Mouse (Mus musculus): ENCODE data around the gene Rtl5. TPM values are rescaled to one million over a fixed set of nuclear protein-coding genes. Genes with fewer than 3 reads are reported as not detected.
"Not testable (repeated sequence)": the region's sequence is repeated elsewhere in the genome, so short reads cannot be mapped to it uniquely, and the experiment has no call there.

Gene Rtl5
- 0.15 TPM for polyA plus RNA-seq (2012; fragmentation: generic; extraction: Trizol)
- long read RNA-seq, experiment 1 = 0 reads
- long read RNA-seq, experiment 2 = 0 reads

DNA sequence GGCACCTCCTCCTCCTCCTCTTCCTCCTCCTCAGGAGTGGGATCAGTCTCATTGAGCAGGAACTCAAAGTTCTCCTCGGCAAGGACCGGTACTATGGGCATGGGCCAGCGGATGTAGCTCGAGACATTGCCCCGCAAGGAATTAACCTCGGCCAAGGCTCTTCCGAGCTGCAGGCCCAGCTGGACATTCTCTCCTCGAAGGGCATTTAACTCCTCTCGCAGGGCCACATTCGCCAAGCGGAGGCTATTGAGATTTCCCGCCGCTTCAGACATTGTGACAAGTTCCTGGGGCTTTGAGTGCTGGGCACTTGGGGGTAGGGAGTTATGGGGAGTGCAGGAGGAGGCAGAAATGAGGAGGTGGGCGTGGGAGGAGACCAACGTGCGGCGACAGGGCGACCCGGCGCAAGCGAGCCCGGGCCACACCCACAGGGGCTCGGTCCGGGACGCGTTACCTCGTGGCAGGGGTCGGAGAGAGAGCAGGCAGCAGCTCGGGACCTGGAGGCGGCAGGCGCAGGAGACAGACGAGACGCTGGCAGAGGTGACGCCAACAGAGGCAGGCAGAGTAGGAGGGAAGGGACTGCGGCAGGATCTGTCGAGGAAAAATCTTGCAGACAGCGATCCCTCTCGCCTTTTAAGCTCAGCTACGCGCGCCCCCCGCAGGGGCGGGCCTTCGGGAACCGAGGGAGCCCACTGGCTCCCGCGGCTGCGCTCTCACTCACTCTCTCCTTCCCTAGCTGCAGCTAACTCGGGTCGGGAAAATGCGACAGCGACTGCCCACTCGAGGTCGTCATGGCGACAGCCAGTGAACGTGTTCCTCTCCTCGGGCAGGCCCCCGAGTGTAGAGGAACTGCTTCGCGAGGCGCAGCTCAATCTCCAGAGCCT lies at the start of gene Rtl5:
Gene Rtl5, minus strand, starts transcription at position 714 of the 881 bp plus-strand sequence.
- Histone ChIP-seq H3K4me3 (ENCODE audit: insufficient read depth, poor library complexity, severe bottlenecking) (no peak within 1 kb of the TSS), H3K79me3 (ENCODE audit: low read depth) (no peaks in the 10 kb centered on the region), H3K36me3 (ENCODE audit: control insufficient read depth, insufficient read depth) (no peaks in the 10 kb centered on the region), H3ac (ENCODE audit: control insufficient read depth, insufficient read length, low read depth) (peak within 1 kb of the TSS; percentile 74), H3K79me2 (ENCODE audit: control insufficient read depth, insufficient read depth) (no peaks in the 10 kb centered on the region), H3K27me3 (ENCODE audit: control insufficient read depth, insufficient read depth, insufficient read length) (no peaks in the 10 kb centered on the region)
- TF ChIP-seq USF1 (IDR thresholded peaks at IDR 0.05; ENCODE audit: low read depth) = no peak
- no peak for TF ChIP-seq FOSL1 (IDR thresholded peaks at IDR 0.05; ENCODE audit: insufficient read depth, low read length, poor library complexity, severe bottlenecking)

DNA sequence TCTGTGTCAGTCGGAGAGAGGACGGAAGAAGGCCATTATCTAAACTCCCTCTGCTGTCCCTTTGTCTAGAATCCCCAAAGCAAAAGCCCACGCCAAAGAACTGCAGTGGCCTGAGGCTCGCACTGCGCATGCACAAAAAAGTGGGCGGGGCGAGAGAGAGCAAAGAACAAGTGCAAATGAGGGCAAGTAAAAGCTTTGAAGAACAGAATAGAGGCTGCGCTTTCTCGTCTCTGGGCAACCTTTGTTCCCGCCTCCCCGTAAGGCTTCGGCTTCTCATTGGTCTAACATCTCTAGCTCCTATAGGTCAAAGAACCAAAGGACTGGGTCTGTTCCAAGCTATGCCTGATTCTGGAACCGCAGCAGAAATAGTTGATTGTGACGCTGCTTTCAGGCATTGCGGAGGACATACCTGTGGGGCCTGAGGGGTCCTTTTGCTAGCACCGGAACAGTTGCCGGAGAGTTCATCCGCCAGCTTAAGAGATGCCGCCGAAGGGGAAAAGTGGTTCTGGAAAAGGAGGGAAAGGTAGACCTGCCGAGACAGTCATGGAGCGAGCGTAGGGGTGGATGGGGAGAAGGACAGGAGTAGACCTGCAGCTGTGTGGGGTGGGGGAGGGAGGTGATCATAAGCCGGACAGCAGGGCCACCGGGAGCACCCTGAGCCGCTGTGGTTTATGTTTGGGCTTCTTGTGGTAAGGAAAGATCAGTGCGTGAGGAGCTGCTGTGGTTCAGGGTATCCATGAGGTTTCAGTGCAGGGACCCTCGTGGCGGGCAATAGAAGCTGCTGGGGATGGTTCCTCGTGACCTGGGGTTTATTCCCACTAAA lies 48.1 kb upstream of the Rtl5 start, which contains the start of gene Pin4:
Gene Pin4, plus strand, starts transcription at position 406 of the 823 bp plus-strand sequence.
- Histone ChIP-seq H3K36me3 (ENCODE audit: control insufficient read depth, insufficient read depth) (peaks cover 10% of the 10 kb centered on the region), H3ac (ENCODE audit: control insufficient read depth, insufficient read length, low read depth) (peak within 1 kb of the TSS; percentile 98), H3K4me3 (ENCODE audit: insufficient read depth, poor library complexity, severe bottlenecking) (peak within 1 kb of the TSS; percentile 51), H3K79me3 (ENCODE audit: low read depth) (peaks cover 21% of the 10 kb centered on the region), H3K79me2 (ENCODE audit: control insufficient read depth, insufficient read depth) (peaks cover 15% of the 10 kb centered on the region), H3K27me3 (ENCODE audit: control insufficient read depth, insufficient read depth, insufficient read length) (no peaks in the 10 kb centered on the region)
- no peak for TF ChIP-seq MYOG (IDR thresholded peaks at IDR 0.05; ENCODE audit: control insufficient read depth, extremely low read depth, insufficient read length)
- no peak for TF ChIP-seq CTCF (IDR thresholded peaks at IDR 0.05; ENCODE audit: control insufficient read depth, insufficient read depth, insufficient read length)
- peak; percentile 98 for TF ChIP-seq MAX (IDR thresholded peaks at IDR 0.05)
- no peak for TF ChIP-seq USF1 (IDR thresholded peaks at IDR 0.05; ENCODE audit: low read depth)

DNA sequence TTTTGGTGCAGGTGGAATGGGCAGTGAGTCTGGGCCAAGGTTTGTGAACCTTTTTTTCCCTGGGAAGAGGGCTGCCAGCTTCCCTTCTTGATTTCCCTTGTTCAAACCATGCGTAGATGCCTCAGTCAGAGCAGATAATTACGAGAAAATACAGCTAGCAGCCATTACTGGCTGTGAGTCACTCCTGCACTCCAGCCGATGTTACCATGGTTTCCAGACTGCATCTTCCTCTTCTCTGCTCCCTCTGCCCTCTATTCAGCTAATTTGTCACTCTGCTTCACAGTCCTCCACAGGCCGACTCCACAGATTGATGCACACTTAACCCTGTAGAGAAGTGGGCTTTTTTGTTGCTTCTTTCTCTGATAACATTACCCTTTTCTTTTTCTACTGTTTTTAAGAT lies 44.6 kb upstream of the Rtl5 start:
- Histone ChIP-seq H3ac (ENCODE audit: control insufficient read depth, insufficient read length, low read depth) (no peak overlapping the region), H3K4me3 (ENCODE audit: insufficient read depth, poor library complexity, severe bottlenecking) (no peak overlapping the region), H3K27me3 (ENCODE audit: control insufficient read depth, insufficient read depth, insufficient read length) (no peaks in the 10 kb centered on the region), H3K79me3 (ENCODE audit: low read depth) (peaks cover 11% of the 10 kb centered on the region), H3K36me3 (ENCODE audit: control insufficient read depth, insufficient read depth) (no peaks in the 10 kb centered on the region), H3K79me2 (ENCODE audit: control insufficient read depth, insufficient read depth) (peaks cover 13% of the 10 kb centered on the region)
- TF ChIP-seq MYOG (IDR thresholded peaks at IDR 0.05; ENCODE audit: control insufficient read depth, extremely low read depth, insufficient read length) = no peak
- TF ChIP-seq MYOD1 (IDR thresholded peaks at IDR 0.05; ENCODE audit: control insufficient read depth, insufficient read length, low read depth) = no peak
- TF ChIP-seq FOSL1 (IDR thresholded peaks at IDR 0.05; ENCODE audit: insufficient read depth, low read length, poor library complexity, severe bottlenecking) = no peak
- no peak for TF ChIP-seq USF1 (IDR thresholded peaks at IDR 0.05; ENCODE audit: low read depth)
- TF ChIP-seq MAX (IDR thresholded peaks at IDR 0.05) = no peak
- no peak for TF ChIP-seq CEBPB (IDR thresholded peaks at IDR 0.05; ENCODE audit: low read depth)
- no peak for TF ChIP-seq CTCF (IDR thresholded peaks at IDR 0.05; ENCODE audit: control insufficient read depth, insufficient read depth, insufficient read length)

DNA sequence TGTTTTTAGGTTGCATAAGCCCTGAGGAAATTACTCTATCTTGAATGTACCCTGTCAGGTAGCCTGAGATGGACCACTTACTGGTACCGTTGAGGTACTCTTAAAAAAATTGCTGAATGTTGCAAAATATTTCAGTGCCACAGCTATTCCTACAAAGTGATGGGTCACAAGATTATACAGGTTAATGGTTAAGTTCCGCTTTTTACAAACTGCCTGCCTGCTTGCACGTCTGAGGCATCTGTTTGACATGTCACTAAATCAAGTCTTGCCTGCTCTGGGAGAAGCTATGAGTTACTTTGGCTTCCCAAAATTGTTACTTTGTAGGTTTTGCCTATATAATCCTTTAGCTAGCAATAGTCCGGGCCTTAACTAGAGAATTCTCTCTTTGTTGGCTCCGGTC lies 38.2 kb upstream of the Rtl5 start:
- not testable (repeated sequence) for H3ac ChIP-seq (ENCODE audit: control insufficient read depth, insufficient read length, low read depth); H3K4me3 ChIP-seq (ENCODE audit: insufficient read depth, poor library complexity, severe bottlenecking); H3K79me2 ChIP-seq (ENCODE audit: control insufficient read depth, insufficient read depth); H3K79me3 ChIP-seq (ENCODE audit: low read depth); H3K27me3 ChIP-seq (ENCODE audit: control insufficient read depth, insufficient read depth, insufficient read length); H3K36me3 ChIP-seq (ENCODE audit: control insufficient read depth, insufficient read depth)

DNA sequence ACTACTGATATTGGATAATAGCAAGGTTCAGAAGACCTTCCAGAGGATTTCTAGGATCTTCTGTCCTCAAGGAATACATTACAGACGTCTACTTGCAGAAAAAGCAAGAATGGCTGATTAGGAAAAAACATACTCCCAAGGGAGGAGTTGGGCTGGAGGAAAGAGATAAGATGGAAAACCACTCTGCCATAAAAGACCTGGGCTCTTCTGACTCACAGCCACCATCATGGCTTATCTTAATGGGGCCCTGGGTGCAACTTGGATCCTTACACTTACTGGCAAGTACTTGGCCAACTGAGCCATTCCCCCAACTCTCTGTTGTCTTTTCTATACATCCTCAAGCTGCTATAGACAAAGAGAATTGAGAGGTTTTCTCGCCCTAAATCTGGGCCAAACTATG lies 32.7 kb upstream of the Rtl5 start:
- H3K27me3 ChIP-seq (ENCODE audit: control insufficient read depth, insufficient read depth, insufficient read length); H3K79me2 ChIP-seq (ENCODE audit: control insufficient read depth, insufficient read depth); H3K4me3 ChIP-seq (ENCODE audit: insufficient read depth, poor library complexity, severe bottlenecking): not testable (repeated sequence)

DNA sequence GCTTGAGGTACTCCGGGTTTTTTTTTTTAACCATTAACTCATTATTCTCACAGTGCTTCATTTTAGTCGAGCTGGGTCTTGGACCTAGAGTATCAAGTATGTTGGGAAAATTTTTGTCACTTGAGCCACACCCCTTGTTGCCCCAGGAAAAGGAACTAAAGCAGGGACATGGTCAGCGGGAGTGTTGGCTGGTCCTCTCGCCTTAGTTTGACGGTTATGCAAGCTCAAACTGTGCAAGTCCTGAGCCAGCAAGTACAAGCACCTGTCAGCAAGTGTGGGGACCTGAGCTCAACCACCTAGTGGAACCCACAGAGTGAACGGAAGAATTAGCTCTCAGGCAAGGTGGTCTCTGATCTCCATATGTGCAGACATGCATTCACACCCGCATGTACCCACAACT lies 30.8 kb upstream of the Rtl5 start:
- H3K4me3 ChIP-seq (ENCODE audit: insufficient read depth, poor library complexity, severe bottlenecking) = no peak overlapping the region
- H3K79me3 ChIP-seq (ENCODE audit: low read depth) = no peaks in the 10 kb centered on the region
- TF ChIP-seq CEBPB (IDR thresholded peaks at IDR 0.05; ENCODE audit: low read depth) (no peak), MYOD1 (IDR thresholded peaks at IDR 0.05; ENCODE audit: control insufficient read depth, insufficient read length, low read depth) (no peak), CTCF (IDR thresholded peaks at IDR 0.05; ENCODE audit: control insufficient read depth, insufficient read depth, insufficient read length) (no peak), USF1 (IDR thresholded peaks at IDR 0.05; ENCODE audit: low read depth) (no peak), FOSL1 (IDR thresholded peaks at IDR 0.05; ENCODE audit: insufficient read depth, low read length, poor library complexity, severe bottlenecking) (no peak)
- no peaks in the 10 kb centered on the region for H3K27me3 ChIP-seq (ENCODE audit: control insufficient read depth, insufficient read depth, insufficient read length)
- H3K36me3 ChIP-seq (ENCODE audit: control insufficient read depth, insufficient read depth) = no peaks in the 10 kb centered on the region
- no peak overlapping the region for H3ac ChIP-seq (ENCODE audit: control insufficient read depth, insufficient read length, low read depth)
- no peaks in the 10 kb centered on the region for H3K79me2 ChIP-seq (ENCODE audit: control insufficient read depth, insufficient read depth)

More for the DNA sequence above, 32.7 kb upstream of the Rtl5 start:
- H3K79me3 ChIP-seq (ENCODE audit: low read depth); H3ac ChIP-seq (ENCODE audit: control insufficient read depth, insufficient read length, low read depth); H3K36me3 ChIP-seq (ENCODE audit: control insufficient read depth, insufficient read depth): not testable (repeated sequence)

All from C2C12 (cell line).